Mouse (Mus musculus): ENCODE data around the gene Pde9a.

DNA sequence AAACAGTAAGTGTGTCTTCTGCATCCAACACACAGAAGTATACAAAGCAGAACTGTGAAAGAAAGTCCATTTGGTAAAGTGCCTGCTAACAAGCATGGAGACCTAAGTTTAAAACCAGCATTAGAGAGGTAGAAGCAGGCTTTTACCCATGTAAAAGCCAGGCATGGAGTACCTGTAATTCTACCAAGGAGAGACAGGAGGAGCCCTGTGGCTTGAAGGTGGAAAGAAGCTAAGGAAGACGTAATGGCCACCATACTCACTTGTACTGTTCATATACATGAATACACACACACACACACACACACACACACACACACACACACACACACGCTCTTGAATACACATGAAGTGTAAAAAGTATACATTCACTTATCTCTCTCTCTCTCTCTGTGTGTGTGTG, 6.9 kb upstream of the Pde9a start:
- TF ChIP-seq POLR2A (IDR thresholded peaks at IDR 0.05; ENCODE audit: control insufficient read depth in 1 of 2, insufficient read depth in 1 of 2, low read depth in 1 of 2, low read length in 2 of 2, poor library complexity in 1 of 2) = no peak
- no peak for TF ChIP-seq NELFE (IDR thresholded peaks at IDR 0.05; ENCODE audit: low read depth, low read length)
- peak in 1 of 3 experiments; percentile 23; a peak in 2 of 6 replicates for TF ChIP-seq CTCF (IDR thresholded peaks at IDR 0.05 in 2 of 3, conservative IDR thresholded peaks at IDR 0.05 in 1 of 3; ENCODE audit: control insufficient read depth in 1 of 3, insufficient read depth in 1 of 3, low read depth in 2 of 3, low read length in 3 of 3, poor library complexity in 1 of 3, severe bottlenecking in 1 of 3)
- no peak for TF ChIP-seq EP300 (IDR thresholded peaks at IDR 0.05; ENCODE audit: low read depth in 1 of 2, low read length in 2 of 2)
- TF ChIP-seq MAZ (IDR thresholded peaks at IDR 0.05; ENCODE audit: low read depth, low read length) = no peak
- TF ChIP-seq ZKSCAN1 (IDR thresholded peaks at IDR 0.05; ENCODE audit: low read depth, low read length) = no peak
- no peak for TF ChIP-seq USF1 (IDR thresholded peaks at IDR 0.05; ENCODE audit: low read depth, low read length)
- TF ChIP-seq MXI1 (IDR thresholded peaks at IDR 0.05; ENCODE audit: low read depth, low read length) = no peak
- no peak for TF ChIP-seq MAX (IDR thresholded peaks at IDR 0.05; ENCODE audit: low read length)
- peak; percentile 31; the same call in 1 of the 2 replicates for TF ChIP-seq SMC3 (IDR thresholded peaks at IDR 0.05; ENCODE audit: low read depth, low read length)
- no peak for TF ChIP-seq ZMIZ1 (IDR thresholded peaks at IDR 0.05; ENCODE audit: low read depth, low read length)
- TF ChIP-seq RCOR1 (IDR thresholded peaks at IDR 0.05; ENCODE audit: low read depth, low read length) = no peak
- no peak for TF ChIP-seq GATA1 (IDR thresholded peaks at IDR 0.05; ENCODE audit: low read depth, low read length)
- TF ChIP-seq RAD21 (IDR thresholded peaks at IDR 0.05; ENCODE audit: low read depth, low read length) = no peak
